Mouse (Mus musculus): Measurements from ENCODE around the gene Ftsj3. TPM values are rescaled to one million over a fixed set of nuclear protein-coding genes. Genes with fewer than 3 reads are reported as not detected.
A peak's percentile ranks its signal among the peaks of the same experiment; 100 is the strongest.

Gene Ftsj3
- total and polyA plus RNA-seq, 2 experiments from 2014 or later, result 27.9 to 46.9 TPM

DNA sequence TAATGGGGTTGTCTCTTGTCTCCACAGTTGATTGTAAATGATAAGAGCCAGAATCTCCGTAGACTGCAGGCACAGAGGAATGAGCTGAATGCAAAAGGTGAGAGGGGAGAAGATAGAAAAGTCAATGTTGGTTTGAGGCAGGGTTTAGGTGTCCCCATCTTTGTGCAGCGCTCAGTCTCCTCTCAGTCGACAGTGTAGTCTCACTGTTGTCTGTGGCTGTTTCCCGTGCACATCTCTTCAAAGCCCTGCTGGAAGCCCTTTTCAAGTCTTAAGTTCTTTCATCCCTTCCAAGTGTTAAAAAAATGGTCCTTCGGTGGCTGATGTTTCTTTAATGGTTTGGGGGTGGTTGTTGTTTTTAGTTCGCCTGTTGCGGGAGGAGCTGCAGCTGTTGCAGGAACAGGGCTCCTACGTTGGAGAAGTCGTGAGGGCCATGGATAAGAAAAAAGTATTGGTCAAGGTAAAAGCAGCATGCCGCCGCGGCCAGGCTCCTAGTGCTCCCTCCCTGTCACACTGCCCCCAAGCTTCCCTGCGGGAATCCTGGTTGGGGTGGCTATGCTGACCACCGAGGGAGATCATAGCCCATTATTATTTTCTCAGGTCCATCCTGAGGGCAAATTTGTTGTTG is 5.1 kb upstream of the Ftsj3 start:
- no peak overlapping the region for H3K4me2 ChIP-seq (ENCODE audit: low read depth, low read length, poor library complexity, severe bottlenecking)
- H3K27me3 ChIP-seq (ENCODE audit: insufficient read depth, low read length), result no peaks in the 10 kb centered on the region
- peaks cover 55% of the 10 kb centered on the region for H3K36me3 ChIP-seq (ENCODE audit: insufficient read depth, low read length)
- DNase-seq (ENCODE audit: low spot score) (no peak), ATAC-seq (ENCODE audit: low FRiP score) (no peak)
- 0 out of 2 replicates have a peak, but pooled peaks cover 4% of the 10 kb centered on the region for H3K4me1 ChIP-seq (ENCODE audit: insufficient read depth, low read length)
- H3K9me3 ChIP-seq (ENCODE audit: low read length), result no peaks in the 10 kb centered on the region
- H3K4me3 ChIP-seq (ENCODE audit: low read depth, low read length), result no peak overlapping the region
- no peak overlapping the region for H3K27ac ChIP-seq (ENCODE audit: low read depth, low read length)
- no peak for TF ChIP-seq CTCF (IDR thresholded peaks at IDR 0.05)
- no peak overlapping the region for H3K9ac ChIP-seq (replicated peaks; ENCODE audit: low read length, poor library complexity, severe bottlenecking)
- WGBS, result 82% methylated on average over 14 of the region's 14 CpGs

- no peak for DNase-seq (ENCODE audit: low spot score)
- Histone ChIP-seq H3K27ac (ENCODE audit: low read depth, low read length) (no peak overlapping the region; the same call in 1 of the 2 replicates), H3K4me2 (ENCODE audit: low read depth, low read length, poor library complexity, severe bottlenecking) (peak overlapping the region; percentile 91), H3K36me3 (ENCODE audit: insufficient read depth, low read length) (peaks cover 32% of the 10 kb centered on the region), H3K27me3 (ENCODE audit: insufficient read depth, low read length) (no peaks in the 10 kb centered on the region), H3K4me1 (ENCODE audit: insufficient read depth, low read length) (0 out of 2 replicates have a peak, but pooled peaks cover 9% of the 10 kb centered on the region), H3K9ac (replicated peaks; ENCODE audit: low read length, poor library complexity, severe bottlenecking) (peak overlapping the region; percentile 86), H3K9me3 (ENCODE audit: low read length) (no peaks in the 10 kb centered on the region), H3K4me3 (ENCODE audit: low read depth, low read length) (peak overlapping the region; percentile 72)
- TF ChIP-seq CTCF (IDR thresholded peaks at IDR 0.05), result no peak
- 76% methylated on average over 5 of the region's 5 CpGs for WGBS
- no peak for ATAC-seq (ENCODE audit: low FRiP score)
These were observed 896 bp upstream of the Ftsj3 start for GRCm38 (mm10) chr11:106256775-106257174.

DNA sequence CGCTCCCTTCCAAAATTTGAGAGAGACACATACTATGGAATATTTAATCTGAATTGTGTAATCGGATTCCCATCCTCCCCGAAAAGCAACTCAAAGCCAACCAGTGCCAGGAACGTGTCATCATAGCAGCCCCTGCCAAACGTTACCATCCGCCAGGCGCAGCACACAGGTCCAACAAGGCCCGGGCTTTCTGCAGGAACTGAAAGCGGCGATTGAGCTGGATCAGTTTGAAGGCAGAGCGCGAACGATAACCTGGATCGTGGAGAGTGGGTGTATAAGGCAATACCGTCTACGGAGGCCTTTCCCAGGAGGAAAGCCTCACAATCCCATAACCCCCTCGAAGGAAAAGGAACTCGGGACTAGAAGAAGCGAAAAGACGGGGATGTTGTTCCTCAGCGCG is 705 bp downstream of the Ftsj3 start:
- Histone ChIP-seq H3K27me3 (ENCODE audit: insufficient read depth, low read length) (no peaks in the 10 kb centered on the region), H3K36me3 (ENCODE audit: insufficient read depth, low read length) (peaks cover 36% of the 10 kb centered on the region), H3K4me3 (ENCODE audit: low read depth, low read length) (peak overlapping the region; percentile 72), H3K4me1 (ENCODE audit: insufficient read depth, low read length) (0 out of 2 replicates have a peak, but pooled peaks cover 9% of the 10 kb centered on the region), H3K27ac (ENCODE audit: low read depth, low read length) (no peak overlapping the region), H3K4me2 (ENCODE audit: low read depth, low read length, poor library complexity, severe bottlenecking) (peak overlapping the region; percentile 91), H3K9ac (replicated peaks; ENCODE audit: low read length, poor library complexity, severe bottlenecking) (peak overlapping the region; percentile 86), H3K9me3 (ENCODE audit: low read length) (no peaks in the 10 kb centered on the region)
- DNase-seq (ENCODE audit: low spot score) (no peak), ATAC-seq (ENCODE audit: low FRiP score) (no peak)
- 5% methylated on average over 22 of the region's 22 CpGs for WGBS
- no peak for TF ChIP-seq CTCF (IDR thresholded peaks at IDR 0.05)

DNA sequence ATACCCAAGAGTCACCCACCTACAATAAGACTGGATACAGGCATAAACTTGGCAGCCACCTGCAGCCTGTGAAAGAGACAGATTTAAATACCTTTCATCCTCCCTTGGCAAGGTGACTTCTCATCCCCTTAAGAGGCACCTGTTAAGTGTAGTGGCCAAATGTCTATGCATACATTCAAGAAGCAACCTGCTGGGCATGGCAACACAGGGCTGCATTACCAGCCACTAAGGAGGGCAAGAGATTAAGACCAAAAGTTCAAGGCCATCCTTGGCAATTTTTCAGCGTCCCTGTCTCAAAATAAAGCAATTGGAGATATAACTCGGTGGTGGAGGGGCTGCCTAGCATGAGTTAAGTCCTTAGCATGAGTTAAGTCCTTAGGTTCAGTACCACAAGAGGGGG is 1.1 kb downstream of the Ftsj3 start:
- Histone ChIP-seq H3K27ac (ENCODE audit: low read depth, low read length) (no peak overlapping the region), H3K9me3 (ENCODE audit: low read length) (no peaks in the 10 kb centered on the region), H3K36me3 (ENCODE audit: insufficient read depth, low read length) (peaks cover 40% of the 10 kb centered on the region), H3K4me2 (ENCODE audit: low read depth, low read length, poor library complexity, severe bottlenecking) (peak overlapping the region; percentile 91), H3K4me1 (ENCODE audit: insufficient read depth, low read length) (0 out of 2 replicates have a peak, but pooled peaks cover 9% of the 10 kb centered on the region), H3K9ac (replicated peaks; ENCODE audit: low read length, poor library complexity, severe bottlenecking) (peak overlapping the region; percentile 86), H3K27me3 (ENCODE audit: insufficient read depth, low read length) (no peaks in the 10 kb centered on the region), H3K4me3 (ENCODE audit: low read depth, low read length) (peak overlapping the region; percentile 72)
- no peak for ATAC-seq (ENCODE audit: low FRiP score)
- no peak for DNase-seq (ENCODE audit: low spot score)
- 23% methylated on average over 2 of the region's 2 CpGs for WGBS
- TF ChIP-seq CTCF (IDR thresholded peaks at IDR 0.05), result no peak

DNA sequence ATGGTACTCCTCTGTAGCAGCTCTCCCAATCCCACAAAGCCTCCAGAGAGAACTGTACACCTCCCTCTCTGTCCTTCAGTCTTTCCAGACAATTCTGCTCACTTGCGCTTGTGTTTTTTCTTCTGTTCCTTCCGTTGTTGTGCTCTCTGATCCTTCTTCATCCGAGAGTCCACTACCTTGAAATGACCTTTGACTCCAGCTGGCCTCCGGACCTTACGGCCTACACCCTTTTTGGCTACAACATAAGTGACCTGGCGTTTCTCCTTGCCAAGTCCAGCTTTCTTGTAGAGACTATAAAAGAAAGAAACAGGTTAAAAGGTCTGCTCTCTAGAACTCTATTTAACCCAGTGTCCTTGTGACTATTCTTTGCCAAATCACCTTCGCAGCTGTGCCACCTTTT is 6.6 kb downstream of the Ftsj3 start:
- Histone ChIP-seq H3K27me3 (ENCODE audit: insufficient read depth, low read length) (no peaks in the 10 kb centered on the region), H3K4me3 (ENCODE audit: low read depth, low read length) (no peak overlapping the region), H3K4me1 (ENCODE audit: insufficient read depth, low read length) (no peaks in the 10 kb centered on the region), H3K9ac (replicated peaks; ENCODE audit: low read length, poor library complexity, severe bottlenecking) (no peak overlapping the region), H3K9me3 (ENCODE audit: low read length) (no peaks in the 10 kb centered on the region), H3K36me3 (ENCODE audit: insufficient read depth, low read length) (peaks cover 78% of the 10 kb centered on the region), H3K27ac (ENCODE audit: low read depth, low read length) (no peak overlapping the region), H3K4me2 (ENCODE audit: low read depth, low read length, poor library complexity, severe bottlenecking) (no peak overlapping the region)
- ATAC-seq (ENCODE audit: low FRiP score) (no peak), DNase-seq (ENCODE audit: low spot score) (no peak)
- no peak for TF ChIP-seq CTCF (IDR thresholded peaks at IDR 0.05)
- WGBS, result 91% methylated on average over 7 of the region's 7 CpGs

DNA sequence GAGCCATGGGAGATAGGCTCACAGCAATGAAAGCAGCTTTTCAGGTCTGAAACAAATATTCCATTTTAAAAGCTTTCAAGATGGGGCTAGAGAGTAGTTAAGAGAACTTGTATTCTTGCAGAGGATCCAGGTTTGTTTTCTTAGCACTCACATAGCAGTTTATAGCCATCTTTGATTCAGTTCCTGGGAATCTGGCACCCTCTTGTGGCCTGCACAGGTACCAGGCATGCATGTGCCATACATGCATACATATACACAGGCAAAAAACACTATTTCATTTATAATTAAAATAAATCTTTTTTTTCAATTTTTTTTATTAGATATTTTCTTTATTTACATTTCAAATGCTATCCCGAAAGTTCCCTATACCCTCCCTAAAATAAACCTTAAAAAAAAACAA is 9.0 kb downstream of the Ftsj3 start:
- DNase-seq (ENCODE audit: low spot score) (no peak), ATAC-seq (ENCODE audit: low FRiP score) (no peak)
- Histone ChIP-seq H3K27ac (ENCODE audit: low read depth, low read length) (no peak overlapping the region), H3K4me2 (ENCODE audit: low read depth, low read length, poor library complexity, severe bottlenecking) (no peak overlapping the region), H3K4me3 (ENCODE audit: low read depth, low read length) (no peak overlapping the region), H3K36me3 (ENCODE audit: insufficient read depth, low read length) (peaks cover 85% of the 10 kb centered on the region), H3K4me1 (ENCODE audit: insufficient read depth, low read length) (no peaks in the 10 kb centered on the region), H3K9ac (replicated peaks; ENCODE audit: low read length, poor library complexity, severe bottlenecking) (no peak overlapping the region), H3K27me3 (ENCODE audit: insufficient read depth, low read length) (no peaks in the 10 kb centered on the region), H3K9me3 (ENCODE audit: low read length) (no peaks in the 10 kb centered on the region)
- 98% methylated on average over 1 of the region's 1 CpGs for WGBS
- TF ChIP-seq CTCF (IDR thresholded peaks at IDR 0.05), result peak; percentile 64

Data from midbrain, postnatal 0 days (tissue).